Mouse (Mus musculus): ENCODE measurements around the gene Ormdl3.

DNA sequence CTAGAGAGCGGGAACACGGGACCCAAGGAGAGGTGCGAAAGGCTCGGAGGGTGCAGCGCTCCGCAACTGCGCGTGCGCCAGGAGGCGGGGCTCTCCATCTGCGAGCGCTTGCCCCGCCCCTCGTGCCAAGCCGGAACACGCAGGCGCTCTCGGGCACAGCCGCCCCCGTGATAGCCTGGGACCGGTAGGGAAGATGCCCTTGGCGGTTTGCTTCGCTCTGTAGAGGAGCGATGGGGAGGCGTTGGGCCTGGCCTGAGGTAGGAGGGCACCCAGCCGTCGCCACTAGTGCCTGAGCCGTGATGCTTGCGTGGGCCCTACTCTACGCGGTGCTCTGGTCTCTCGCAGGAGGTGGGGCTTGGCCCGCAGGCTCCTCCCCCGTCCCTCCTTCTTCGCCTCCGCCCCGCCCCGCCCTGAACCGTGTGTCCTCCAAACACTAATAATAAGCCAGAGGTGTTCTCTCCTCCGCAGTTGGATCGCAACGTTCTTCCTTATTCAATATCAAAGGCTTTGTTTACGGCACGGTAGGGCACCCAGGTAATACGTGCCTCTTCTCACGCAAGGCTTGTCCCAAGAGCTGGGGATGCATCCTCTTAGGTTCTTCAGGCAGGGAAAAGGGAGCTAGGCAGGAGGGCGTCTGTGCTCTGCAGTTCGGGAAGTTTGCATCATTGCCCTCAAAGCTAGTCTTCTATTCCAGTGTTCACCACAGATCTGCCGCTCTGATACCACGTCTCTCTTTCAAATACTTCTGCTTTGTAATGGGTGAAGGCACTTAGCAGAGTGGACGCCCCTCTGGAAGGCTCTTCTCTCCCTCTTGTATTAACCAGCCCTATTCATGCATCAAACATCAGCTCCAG, 36.0 kb downstream of the Ormdl3 start, which contains the start of gene Zpbp2:
- TF ChIP-seq CTCF (IDR thresholded peaks at IDR 0.05; ENCODE audit: low read depth, low read length) (no peak), EP300 (IDR thresholded peaks at IDR 0.05; ENCODE audit: insufficient read depth, low read depth, low read length) (no peak)
